Mouse (Mus musculus) forebrain, embryonic 15.5 days (tissue): ENCODE measurements around the gene Snta1. TPM values are rescaled to one million over a fixed set of nuclear protein-coding genes. Genes with fewer than 3 reads are reported as not detected.
A peak's percentile ranks its signal among the peaks of the same experiment; 100 is the strongest.

ENCODE experiments used
- ATAC-seq: fragments of 200-750 bp; cut with Nextera tagmentation; replicated peaks from 2 replicates; pipeline ENCODE4 v1.8.0; 2017; ENCODE audit warnings: mild to moderate bottlenecking, moderate TSS enrichment, moderate library complexity
- H3K27ac ChIP-seq: fragments of 300-500 bp; sonication (generic); replicated peaks from 2 replicates; pipeline ENCODE4 v1.5.1; 2015; ENCODE audit warnings: mild to moderate bottlenecking, inconsistent platforms
- H3K27me3 ChIP-seq: fragments of 300-500 bp; sonication (generic); 2 replicates; pipeline ENCODE4 v1.6.1; 2015; ENCODE audit warnings: inconsistent platforms
- H3K36me3 ChIP-seq: fragments of 300-500 bp; sonication (generic); 2 replicates; pipeline ENCODE4 v1.6.1; 2015; ENCODE audit warnings: mild to moderate bottlenecking, inconsistent platforms
- H3K4me1 ChIP-seq: fragments of 300-500 bp; sonication (generic); 2 replicates; pipeline ENCODE4 v1.6.1; 2015; ENCODE audit warnings: inconsistent platforms
- H3K4me2 ChIP-seq: fragments of 300-500 bp; sonication (generic); replicated peaks from 2 replicates; pipeline ENCODE4 v1.6.1; 2015; ENCODE audit warnings: mild to moderate bottlenecking, inconsistent platforms
- H3K4me3 ChIP-seq: fragments of 300-500 bp; sonication (generic); 2 replicates; pipeline ENCODE4 v1.5.1; 2015; ENCODE audit warnings: mild to moderate bottlenecking, inconsistent platforms
- H3K9ac ChIP-seq: fragments of 300-500 bp; sonication (generic); replicated peaks from 2 replicates; pipeline ENCODE4 v1.6.1; 2015; ENCODE audit warnings: mild to moderate bottlenecking, inconsistent platforms
- H3K9me3 ChIP-seq: fragments of 300-500 bp; sonication (generic); 2 replicates; pipeline ENCODE4 v1.6.1; 2016; ENCODE audit warnings: inconsistent platforms
- WGBS: fragments of 180-500 bp; shearing (Covaris S2); methylation state at CpG from one replicate; pipeline ENCODE4 v1.1.7; 2015; ENCODE audit warnings: mixed read lengths; 5-methylcytosine and 5-hydroxymethylcytosine counted together
- polyA plus RNA-seq: library from polyadenylated mRNA; unstranded; fragments of >200 nt; fragmentation: Nextera tagmentation; extraction: Ambion mirVana; gene quantifications from 2 replicates; pipeline ENCODE4 v1.2.1, GENCODE M21; 2015

Gene Snta1
- polyA plus RNA-seq, 1 experiment from 2014 or later, result 11.1 TPM

- peak; percentile 57 for ATAC-seq
- WGBS, result 22% methylated on average over 9 of the region's 9 CpGs
Observed at GRCm38 (mm10) chr2:154419631-154420515, 12.0 kb upstream of the Snta1 start.

GRCm38 (mm10) chr2:154418001-154418400 lies 10.1 kb upstream of the Snta1 start:
- WGBS, result 94% methylated on average over 7 of the region's 7 CpGs
- Histone ChIP-seq H3K27ac (no peak overlapping the region), H3K9ac (no peak overlapping the region), H3K4me1 (peaks cover 34% of the 10 kb centered on the region), H3K4me2 (no peak overlapping the region), H3K4me3 (no peak overlapping the region), H3K9me3 (no peaks in the 10 kb centered on the region), H3K27me3 (no peaks in the 10 kb centered on the region), H3K36me3 (no peaks in the 10 kb centered on the region)
- no peak for ATAC-seq

More at GRCm38 (mm10) chr2:154419631-154420515, 12.0 kb upstream of the Snta1 start:
- Histone ChIP-seq H3K9me3 (no peaks in the 10 kb centered on the region), H3K4me1 (peaks cover 34% of the 10 kb centered on the region), H3K27me3 (no peaks in the 10 kb centered on the region), H3K4me2 (no peak overlapping the region), H3K4me3 (no peak overlapping the region), H3K27ac (peak overlapping the region; percentile 89), H3K36me3 (no peaks in the 10 kb centered on the region), H3K9ac (no peak overlapping the region)

- 5% methylated on average over 3 of the region's 3 CpGs for WGBS
- H3K27ac ChIP-seq, result no peak overlapping the region
- no peaks in the 10 kb centered on the region for H3K9me3 ChIP-seq
- no peak overlapping the region for H3K4me3 ChIP-seq
- no peak overlapping the region for H3K4me2 ChIP-seq
- H3K27me3 ChIP-seq, result no peaks in the 10 kb centered on the region
- H3K36me3 ChIP-seq, result no peaks in the 10 kb centered on the region
- H3K9ac ChIP-seq, result no peak overlapping the region
- peaks cover 31% of the 10 kb centered on the region for H3K4me1 ChIP-seq
- no peak for ATAC-seq
Observed at GRCm38 (mm10) chr2:154417107-154417506, 9.2 kb upstream of the Snta1 start.

GRCm38 (mm10) chr2:154412018-154412666 lies 4.2 kb upstream of the Snta1 start:
- no peaks in the 10 kb centered on the region for H3K27me3 ChIP-seq
- no peak overlapping the region for H3K4me3 ChIP-seq
- H3K36me3 ChIP-seq, result no peaks in the 10 kb centered on the region
- H3K4me1 ChIP-seq, result peaks cover 8% of the 10 kb centered on the region
- WGBS, result 66% methylated on average over 7 of the region's 7 CpGs
- ATAC-seq, result no peak
- no peak overlapping the region for H3K27ac ChIP-seq
- no peak overlapping the region for H3K9ac ChIP-seq
- no peaks in the 10 kb centered on the region for H3K9me3 ChIP-seq
- no peak overlapping the region for H3K4me2 ChIP-seq

GRCm38 (mm10) chr2:154410355-154410754 lies 2.5 kb upstream of the Snta1 start:
- H3K27me3 ChIP-seq, result no peaks in the 10 kb centered on the region
- no peak overlapping the region for H3K27ac ChIP-seq
- H3K9me3 ChIP-seq, result no peaks in the 10 kb centered on the region
- no peak overlapping the region for H3K4me3 ChIP-seq
- no peak for ATAC-seq
- WGBS, result 59% methylated on average over 2 of the region's 2 CpGs
- H3K4me2 ChIP-seq, result no peak overlapping the region
- H3K36me3 ChIP-seq, result no peaks in the 10 kb centered on the region
- peaks cover 15% of the 10 kb centered on the region for H3K4me1 ChIP-seq
- H3K9ac ChIP-seq, result no peak overlapping the region

GRCm38 (mm10) chr2:154407063-154407642 lies 746 bp downstream of the Snta1 start:
- no peaks in the 10 kb centered on the region for H3K9me3 ChIP-seq
- H3K4me2 ChIP-seq, result peak overlapping the region; percentile 77
- peak overlapping the region; percentile 85 for H3K4me3 ChIP-seq
- no peaks in the 10 kb centered on the region for H3K27me3 ChIP-seq
- peaks cover 19% of the 10 kb centered on the region for H3K4me1 ChIP-seq
- no peaks in the 10 kb centered on the region for H3K36me3 ChIP-seq
- H3K9ac ChIP-seq, result peak overlapping the region; percentile 68
- ATAC-seq, result 0 out of 2 replicates have a peak, but pooled peaks have one; percentile 2
- 26% methylated on average over 11 of the region's 11 CpGs for WGBS
- no peak overlapping the region for H3K27ac ChIP-seq

GRCm38 (mm10) chr2:154405447-154405994 lies 2.4 kb downstream of the Snta1 start:
- Histone ChIP-seq H3K36me3 (no peaks in the 10 kb centered on the region), H3K27ac (no peak overlapping the region), H3K9me3 (no peaks in the 10 kb centered on the region), H3K9ac (no peak overlapping the region), H3K4me2 (no peak overlapping the region), H3K27me3 (no peaks in the 10 kb centered on the region), H3K4me1 (peaks cover 19% of the 10 kb centered on the region), H3K4me3 (no peak overlapping the region)
- 46% methylated on average over 5 of the region's 5 CpGs for whole genome bisulfite sequencing
- ATAC-seq, result no peak

- Histone ChIP-seq H3K27me3 (no peaks in the 10 kb centered on the region), H3K4me1 (peaks cover 15% of the 10 kb centered on the region), H3K4me2 (no peak overlapping the region), H3K27ac (no peak overlapping the region), H3K36me3 (no peaks in the 10 kb centered on the region), H3K9ac (no peak overlapping the region), H3K9me3 (no peaks in the 10 kb centered on the region), H3K4me3 (no peak overlapping the region)
- ATAC-seq, result no peak
- 14% methylated on average over 7 of the region's 7 CpGs for WGBS
Observed at GRCm38 (mm10) chr2:154402811-154403210, 5.1 kb downstream of the Snta1 start.

GRCm38 (mm10) chr2:154401976-154402375 lies 5.9 kb downstream of the Snta1 start:
- no peak overlapping the region for H3K9ac ChIP-seq
- no peaks in the 10 kb centered on the region for H3K36me3 ChIP-seq
- no peak overlapping the region for H3K4me2 ChIP-seq
- H3K4me1 ChIP-seq, result peaks cover 9% of the 10 kb centered on the region
- no peaks in the 10 kb centered on the region for H3K27me3 ChIP-seq
- 59% methylated on average over 1 of the region's 1 CpGs for WGBS
- no peaks in the 10 kb centered on the region for H3K9me3 ChIP-seq
- no peak for ATAC-seq
- H3K4me3 ChIP-seq, result no peak overlapping the region
- H3K27ac ChIP-seq, result no peak overlapping the region

GRCm38 (mm10) chr2:154399325-154399724 lies 8.6 kb downstream of the Snta1 start:
- peak; percentile 74 for ATAC-seq
- Histone ChIP-seq H3K27me3 (no peaks in the 10 kb centered on the region), H3K4me3 (no peak overlapping the region), H3K9ac (no peak overlapping the region), H3K4me2 (no peak overlapping the region), H3K36me3 (no peaks in the 10 kb centered on the region), H3K9me3 (no peaks in the 10 kb centered on the region), H3K27ac (peak overlapping the region; percentile 21), H3K4me1 (peaks cover 4% of the 10 kb centered on the region; the same call in 1 of the 2 replicates)
- 42% methylated on average over 2 of the region's 2 CpGs for WGBS

GRCm38 (mm10) chr2:154398267-154398666 lies 9.6 kb downstream of the Snta1 start:
- Histone ChIP-seq H3K4me3 (no peak overlapping the region), H3K27ac (peak overlapping the region; percentile 28), H3K9me3 (no peaks in the 10 kb centered on the region), H3K9ac (no peak overlapping the region), H3K27me3 (no peaks in the 10 kb centered on the region), H3K36me3 (no peaks in the 10 kb centered on the region), H3K4me2 (no peak overlapping the region), H3K4me1 (peaks cover 4% of the 10 kb centered on the region; the same call in 1 of the 2 replicates)
- ATAC-seq, result no peak
- WGBS, result 68% methylated on average over 7 of the region's 7 CpGs

GRCm38 (mm10) chr2:154396529-154396928 lies 11.4 kb downstream of the Snta1 start:
- no peak overlapping the region for H3K4me2 ChIP-seq
- H3K4me1 ChIP-seq, result no peaks in the 10 kb centered on the region
- H3K27me3 ChIP-seq, result no peaks in the 10 kb centered on the region
- H3K9me3 ChIP-seq, result no peaks in the 10 kb centered on the region
- H3K9ac ChIP-seq, result no peak overlapping the region
- no peak for ATAC-seq
- H3K4me3 ChIP-seq, result no peak overlapping the region
- no peak overlapping the region for H3K27ac ChIP-seq
- H3K36me3 ChIP-seq, result no peaks in the 10 kb centered on the region
- WGBS, result 97% methylated on average over 2 of the region's 2 CpGs
